Mouse (Mus musculus): Measurements from ENCODE around the gene Lamtor3. TPM values are rescaled to one million over a fixed set of nuclear protein-coding genes. Genes with fewer than 3 reads are reported as not detected.
"Not testable (repeated sequence)": the region's sequence is repeated elsewhere in the genome, so short reads cannot be mapped to it uniquely, and the experiment has no call there.

The Lamtor3 gene
- total RNA-seq, 2 experiments from 2014 or later: 48.5 to 55.8 TPM

- no peak for DNase-seq
Measured at GRCm38 (mm10) chr3:137933986-137934385, 15.7 kb downstream of the Lamtor3 start.

GRCm38 (mm10) chr3:137935570-137936525 lies 17.5 kb downstream of the Lamtor3 start:
- DNase-seq: no peak

GRCm38 (mm10) chr3:137936541-137936940 lies 18.2 kb downstream of the Lamtor3 start:
- no peak for DNase-seq

GRCm38 (mm10) chr3:137938608-137939007 lies 20.3 kb downstream of the Lamtor3 start:
- DNase-seq: peak; percentile 23

- DNase-seq: no peak
Measured at GRCm38 (mm10) chr3:137940757-137941156, 22.5 kb downstream of the Lamtor3 start.

- no peak for DNase-seq
Measured at GRCm38 (mm10) chr3:137941555-137941954, 23.2 kb downstream of the Lamtor3 start.

- DNase-seq: no peak
Measured at GRCm38 (mm10) chr3:137942098-137942622, 23.9 kb downstream of the Lamtor3 start.

- no peak for DNase-seq
Measured at GRCm38 (mm10) chr3:137943737-137944154, 25.4 kb downstream of the Lamtor3 start.

GRCm38 (mm10) chr3:137946827-137947226 lies 28.5 kb downstream of the Lamtor3 start:
- DNase-seq: no peak

GRCm38 (mm10) chr3:137947525-137947924 lies 29.2 kb downstream of the Lamtor3 start:
- DNase-seq: no peak

GRCm38 (mm10) chr3:137950191-137950885 lies 32.0 kb downstream of the Lamtor3 start:
- no peak for DNase-seq

- not testable (repeated sequence) for DNase-seq
Measured at GRCm38 (mm10) chr3:137951302-137951701, 33.0 kb downstream of the Lamtor3 start.

- no peak for DNase-seq
Measured at GRCm38 (mm10) chr3:137951819-137952218, 33.5 kb downstream of the Lamtor3 start.

GRCm38 (mm10) chr3:137952225-137952913 lies 34.1 kb downstream of the Lamtor3 start:
- DNase-seq: peak; percentile 35

- no peak for DNase-seq
Measured at GRCm38 (mm10) chr3:137952914-137953880, 34.9 kb downstream of the Lamtor3 start.

- no peak for DNase-seq
Measured at GRCm38 (mm10) chr3:137954256-137954916, 36.1 kb downstream of the Lamtor3 start.

- DNase-seq: no peak
Measured at GRCm38 (mm10) chr3:137955560-137956081, 37.3 kb downstream of the Lamtor3 start.

- no peak for DNase-seq
Measured at GRCm38 (mm10) chr3:137957864-137958263, 39.6 kb downstream of the Lamtor3 start.

- DNase-seq: no peak
Measured at GRCm38 (mm10) chr3:137958352-137958751, 40.0 kb downstream of the Lamtor3 start.

GRCm38 (mm10) chr3:137959456-137959855 lies 41.1 kb downstream of the Lamtor3 start:
- no peak for DNase-seq
